Mouse (Mus musculus): ENCODE data around the gene Aff4. TPM values are rescaled to one million over a fixed set of nuclear protein-coding genes. Genes with fewer than 3 reads are reported as not detected.

Aff4 gene
- 246 and 249 TPM in 2 replicates for total RNA-seq (2014; fragmentation: Nextera tagmentation)
- total RNA-seq (2017), result 66.4 and 86.2 TPM in 2 replicates
- polyA plus RNA-seq (2012), result 3.4 and 4.5 TPM in 2 replicates

DNA sequence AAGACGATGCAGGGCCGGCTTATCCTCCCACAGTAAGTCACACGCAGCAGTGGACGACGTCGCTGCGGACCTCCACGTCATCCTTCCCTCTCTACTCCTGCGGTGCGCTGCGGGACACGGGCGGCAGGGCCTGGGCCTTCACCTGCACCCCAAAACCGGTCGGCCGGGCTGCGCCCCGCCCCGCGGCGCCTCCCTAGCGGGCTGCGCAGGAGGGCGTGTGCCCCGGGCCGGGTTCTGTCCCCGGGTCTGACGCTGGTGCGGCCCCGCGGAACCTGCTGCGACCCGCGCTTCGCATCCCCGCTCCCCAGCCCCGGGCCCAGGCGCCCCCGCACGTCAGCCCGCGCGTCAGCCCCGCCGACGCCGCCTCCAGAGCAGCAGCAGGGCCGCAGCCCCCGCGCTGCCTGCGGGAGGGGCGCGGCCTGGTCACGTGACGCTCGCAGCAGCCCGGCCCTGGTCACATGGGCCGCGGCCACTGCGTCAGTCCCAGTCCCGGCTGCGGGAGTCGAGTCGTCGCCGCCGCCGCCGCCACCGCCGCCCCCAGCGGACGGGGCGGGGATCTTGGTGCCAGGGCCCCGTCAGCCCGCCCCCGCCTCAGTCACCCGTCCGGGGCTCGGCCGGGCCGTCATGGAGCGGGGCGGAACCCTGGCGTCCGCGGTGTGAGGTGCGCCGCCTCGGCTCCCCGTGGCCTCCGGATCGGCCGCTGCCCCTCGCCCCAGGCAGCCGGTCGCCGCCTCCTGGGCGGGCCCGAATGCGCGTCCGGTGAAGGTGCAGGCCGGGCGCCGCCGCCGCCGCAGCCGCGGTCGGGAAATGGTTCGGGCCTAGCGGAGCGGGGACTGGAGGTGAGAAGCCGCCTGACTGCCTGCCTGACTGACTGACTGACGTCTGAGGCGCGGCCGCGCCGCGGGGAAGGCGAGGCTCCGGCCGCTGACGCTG is at the start of gene Aff4:
Gene Aff4 (plus strand): TSS at position 543 of the 933 bp plus-strand sequence.
- TF ChIP-seq CTCF (IDR thresholded peaks at IDR 0.05; ENCODE audit: low read depth, low read length) (no peak), GATA1 (IDR thresholded peaks at IDR 0.05; ENCODE audit: borderline replicate concordance, low read length) (no peak), TAL1 (conservative IDR thresholded peaks at IDR 0.05; ENCODE audit: low read depth, low read length) (no peak), GATA2 (IDR thresholded peaks at IDR 0.05; ENCODE audit: borderline replicate concordance, low read depth, low read length) (no peak), POLR2AphosphoS5 (IDR thresholded peaks at IDR 0.05; ENCODE audit: insufficient replicate concordance, low read depth, low read length) (no peak)
- no peaks in the 10 kb centered on the region for H3K27me3 ChIP-seq (ENCODE audit: insufficient read depth, low read length)
- peak within 1 kb of the TSS; percentile 86 for H3K4me3 ChIP-seq (ENCODE audit: low read depth, low read length)
- no peaks in the 10 kb centered on the region for H3K9me3 ChIP-seq (replicated peaks)
- peak; percentile 93 for DNase-seq (ENCODE audit: low spot score)
- peak; percentile 51; the same call in 1 of the 2 replicates for ATAC-seq (ENCODE audit: extremely low read depth, insufficient number of reproducible peaks, low FRiP score, poor library complexity, severe bottlenecking)
- H3K4me1 ChIP-seq (ENCODE audit: insufficient read depth, low read depth, low read length), result peaks cover 55% of the 10 kb centered on the region
- H3K36me3 ChIP-seq (replicated peaks), result peaks cover 9% of the 10 kb centered on the region

DNA sequence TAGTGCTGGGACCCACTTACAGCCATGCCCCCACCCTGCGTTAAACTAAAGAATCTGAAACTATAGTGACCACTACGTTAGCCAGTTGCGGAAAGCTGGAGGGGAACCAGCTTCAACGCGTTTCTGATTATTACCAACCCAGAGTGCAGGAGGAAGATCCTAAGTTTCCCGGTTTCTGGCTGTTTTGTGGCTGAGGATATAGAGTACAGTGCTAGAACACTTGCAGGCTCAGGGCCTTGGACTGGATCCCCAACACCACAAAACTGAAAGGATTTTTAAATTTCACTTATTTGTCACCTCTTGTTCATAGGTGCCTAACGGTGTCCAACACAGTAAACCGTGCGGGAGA is 49.5 kb upstream of the Aff4 start:
- H3K4me3 ChIP-seq (ENCODE audit: low read depth, low read length), result peak overlapping the region; percentile 97; the same call in 1 of the 2 replicates
- peaks cover 28% of the 10 kb centered on the region for H3K36me3 ChIP-seq (replicated peaks)
- no peaks in the 10 kb centered on the region for H3K27me3 ChIP-seq (ENCODE audit: insufficient read depth, low read length)
- TF ChIP-seq POLR2AphosphoS5 (IDR thresholded peaks at IDR 0.05; ENCODE audit: insufficient replicate concordance, low read depth, low read length) (no peak), CTCF (IDR thresholded peaks at IDR 0.05; ENCODE audit: low read depth, low read length) (no peak), GATA1 (IDR thresholded peaks at IDR 0.05; ENCODE audit: borderline replicate concordance, low read length) (no peak), GATA2 (IDR thresholded peaks at IDR 0.05; ENCODE audit: borderline replicate concordance, low read depth, low read length) (no peak), TAL1 (conservative IDR thresholded peaks at IDR 0.05; ENCODE audit: low read depth, low read length) (no peak)
- ATAC-seq (ENCODE audit: extremely low read depth, insufficient number of reproducible peaks, low FRiP score, poor library complexity, severe bottlenecking), result no peak
- no peak for DNase-seq (ENCODE audit: low spot score)
- H3K4me1 ChIP-seq (ENCODE audit: insufficient read depth, low read depth, low read length), result peaks cover 42% of the 10 kb centered on the region
- H3K9me3 ChIP-seq (replicated peaks), result no peaks in the 10 kb centered on the region

GRCm38 (mm10) chr11:53304044-53304840 is 46.4 kb upstream of the Aff4 start:
- Histone ChIP-seq H3K9me3 (replicated peaks) (no peaks in the 10 kb centered on the region), H3K36me3 (replicated peaks) (no peaks in the 10 kb centered on the region), H3K4me1 (ENCODE audit: insufficient read depth, low read depth, low read length) (peaks cover 36% of the 10 kb centered on the region), H3K4me3 (ENCODE audit: low read depth, low read length) (no peak overlapping the region), H3K27me3 (ENCODE audit: insufficient read depth, low read length) (no peaks in the 10 kb centered on the region)
- no peak for DNase-seq (ENCODE audit: low spot score)
- ATAC-seq (ENCODE audit: extremely low read depth, insufficient number of reproducible peaks, low FRiP score, poor library complexity, severe bottlenecking), result no peak
- TF ChIP-seq POLR2AphosphoS5 (IDR thresholded peaks at IDR 0.05; ENCODE audit: insufficient replicate concordance, low read depth, low read length) (no peak), GATA2 (IDR thresholded peaks at IDR 0.05; ENCODE audit: borderline replicate concordance, low read depth, low read length) (no peak), TAL1 (conservative IDR thresholded peaks at IDR 0.05; ENCODE audit: low read depth, low read length) (no peak), GATA1 (IDR thresholded peaks at IDR 0.05; ENCODE audit: borderline replicate concordance, low read length) (no peak)

- Histone ChIP-seq H3K4me1 (ENCODE audit: insufficient read depth, low read depth, low read length) (peaks cover 41% of the 10 kb centered on the region), H3K27me3 (ENCODE audit: insufficient read depth, low read length) (no peaks in the 10 kb centered on the region; the same call in 1 of the 2 replicates), H3K36me3 (replicated peaks) (no peaks in the 10 kb centered on the region), H3K4me3 (ENCODE audit: low read depth, low read length) (no peak overlapping the region), H3K9me3 (replicated peaks) (no peaks in the 10 kb centered on the region)
- no peak for TF ChIP-seq POLR2AphosphoS5 (IDR thresholded peaks at IDR 0.05; ENCODE audit: insufficient replicate concordance, low read depth, low read length)
- TF ChIP-seq GATA2 (IDR thresholded peaks at IDR 0.05; ENCODE audit: borderline replicate concordance, low read depth, low read length), result no peak
- TF ChIP-seq TAL1 (conservative IDR thresholded peaks at IDR 0.05; ENCODE audit: low read depth, low read length), result no peak
- TF ChIP-seq GATA1 (IDR thresholded peaks at IDR 0.05; ENCODE audit: borderline replicate concordance, low read length), result no peak
- TF ChIP-seq CTCF (IDR thresholded peaks at IDR 0.05; ENCODE audit: low read depth, low read length), result no peak
- DNase-seq (ENCODE audit: low spot score) (no peak), ATAC-seq (ENCODE audit: extremely low read depth, insufficient number of reproducible peaks, low FRiP score, poor library complexity, severe bottlenecking) (no peak)
Measured at GRCm38 (mm10) chr11:53306965-53307364, 43.7 kb upstream of the Aff4 start.

DNA sequence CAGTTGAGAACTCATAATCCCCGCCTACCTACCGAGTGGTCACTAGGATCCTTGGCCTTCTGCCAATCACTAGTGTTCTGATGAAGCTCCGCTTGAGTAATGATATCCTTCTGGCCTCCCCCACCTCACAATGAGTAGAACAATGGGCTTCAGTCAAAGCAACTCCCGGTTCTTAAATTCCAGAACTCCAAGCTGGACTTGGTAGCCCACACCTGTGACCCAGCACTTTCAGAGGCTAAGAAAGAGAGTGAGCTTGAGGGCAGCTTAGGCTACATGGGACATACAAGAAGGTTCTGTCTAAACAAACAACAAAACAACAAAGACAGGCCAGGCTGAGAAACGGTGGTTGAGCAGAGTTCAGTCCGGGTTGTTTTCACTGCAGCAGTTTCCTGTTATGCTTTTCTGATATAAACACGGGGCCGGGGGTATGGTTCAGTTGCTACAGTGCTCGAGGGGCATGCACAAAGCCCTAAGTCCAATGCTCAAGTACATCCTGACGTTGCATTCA is 43.0 kb upstream of the Aff4 start:
- no peak overlapping the region; the same call in 1 of the 2 replicates for H3K4me3 ChIP-seq (ENCODE audit: low read depth, low read length)
- H3K9me3 ChIP-seq (replicated peaks), result no peaks in the 10 kb centered on the region
- no peak for DNase-seq (ENCODE audit: low spot score)
- ATAC-seq (ENCODE audit: extremely low read depth, insufficient number of reproducible peaks, low FRiP score, poor library complexity, severe bottlenecking), result no peak
- no peaks in the 10 kb centered on the region for H3K36me3 ChIP-seq (replicated peaks)
- no peak for TF ChIP-seq GATA2 (IDR thresholded peaks at IDR 0.05; ENCODE audit: borderline replicate concordance, low read depth, low read length)
- TF ChIP-seq CTCF (IDR thresholded peaks at IDR 0.05; ENCODE audit: low read depth, low read length), result no peak
- TF ChIP-seq GATA1 (IDR thresholded peaks at IDR 0.05; ENCODE audit: borderline replicate concordance, low read length), result no peak
- TF ChIP-seq TAL1 (conservative IDR thresholded peaks at IDR 0.05; ENCODE audit: low read depth, low read length), result no peak
- TF ChIP-seq POLR2AphosphoS5 (IDR thresholded peaks at IDR 0.05; ENCODE audit: insufficient replicate concordance, low read depth, low read length), result no peak
- H3K27me3 ChIP-seq (ENCODE audit: insufficient read depth, low read length), result no peaks in the 10 kb centered on the region; the same call in 1 of the 2 replicates
- H3K4me1 ChIP-seq (ENCODE audit: insufficient read depth, low read depth, low read length), result peaks cover 47% of the 10 kb centered on the region

All from G1E (cell line).